Mouse (Mus musculus) MEL (cell line): Measurements from ENCODE around the gene Plk3. TPM values are rescaled to one million over a fixed set of nuclear protein-coding genes. Genes with fewer than 3 reads are reported as not detected.

Experiments used
- DNase-seq: peaks from one replicate; pipeline ENCODE4 v3.0.0; 2011; ENCODE audit warnings: low read depth, low spot score
- H3K27ac ChIP-seq: 2 replicates; pipeline ENCODE4 v1.5.1; 2012; ENCODE audit warnings: low read depth, mild to moderate bottlenecking, control low read depth, low read length, moderate library complexity; ENCODE audit not compliant: control insufficient read depth
- H3K27me3 ChIP-seq, 2 experiments: fragments of 150-350 bp in 1 of 2; sonication (generic) in 1 of 2; 2 replicates each; pipeline ENCODE4 v1.6.1; 2012; ENCODE audit warnings: low read length in 2 of 2, mild to moderate bottlenecking in 2 of 2, improper control_type of control experiment in 1 of 2, moderate library complexity in 1 of 2; ENCODE audit not compliant: insufficient read depth in 2 of 2, control insufficient read depth in 1 of 2
- H3K36me3 ChIP-seq, 2 experiments: 2 replicates each; pipeline ENCODE4 v1.6.1; 2012 to 2014; ENCODE audit warnings: low read length in 2 of 2, improper control_type of control experiment in 1 of 2, inconsistent platforms in 1 of 2, mild to moderate bottlenecking in 1 of 2; ENCODE audit not compliant: insufficient read depth in 2 of 2, control insufficient read depth in 1 of 2
- H3K4me1 ChIP-seq, 2 experiments: fragments of 150-350 bp in 1 of 2; sonication (generic) in 1 of 2; 2 replicates each; pipeline ENCODE4 v1.6.1; 2012; ENCODE audit warnings: low read length in 2 of 2, improper control_type of control experiment in 1 of 2, mild to moderate bottlenecking in 1 of 2; ENCODE audit not compliant: insufficient read depth in 2 of 2, control insufficient read depth in 1 of 2
- H3K4me3 ChIP-seq, 2 experiments: fragments of 150-350 bp in 1 of 2; sonication (generic) in 1 of 2; 2 replicates each; pipeline ENCODE4 v1.5.1; 2012; ENCODE audit warnings: low read depth in 2 of 2, low read length in 2 of 2, mild to moderate bottlenecking in 2 of 2, moderate library complexity in 2 of 2, control low read depth in 1 of 2, improper control_type of control experiment in 1 of 2; ENCODE audit not compliant: control insufficient read depth in 1 of 2, insufficient read depth in 1 of 2
- H3K79me2 ChIP-seq: 2 replicates; pipeline ENCODE4 v1.6.1; 2012; ENCODE audit warnings: mild to moderate bottlenecking, low read length, moderate library complexity; ENCODE audit not compliant: control insufficient read depth, poor library complexity, insufficient read depth
- H3K9ac ChIP-seq: 2 replicates; pipeline ENCODE4 v1.6.1; 2012; ENCODE audit warnings: low read depth, mild to moderate bottlenecking, control low read depth, low read length, moderate library complexity; ENCODE audit not compliant: control insufficient read depth, poor library complexity, severe bottlenecking
- H3K9me3 ChIP-seq: fragments of 150-350 bp; sonication (generic); replicated peaks from 2 replicates; pipeline ENCODE4 v1.6.1; 2012; ENCODE audit warnings: mild to moderate bottlenecking, low read length, improper control_type of control experiment, moderate library complexity; ENCODE audit not compliant: insufficient read depth
- CHD1 ChIP-seq: IDR thresholded peaks from 2 replicates; pipeline ENCODE4 v1.6.1; 2012; ENCODE audit warnings: low read depth, mild to moderate bottlenecking, inconsistent platforms, low read length, improper control_type of control experiment
- CTCF ChIP-seq, 3 experiments: IDR thresholded peaks in 2 of 3; conservative IDR thresholded peaks in 1 of 3; 2 replicates each; pipeline ENCODE4 v1.5.1; 2011 to 2012; ENCODE audit warnings: low read length in 3 of 3, low read depth in 2 of 3, mild to moderate bottlenecking in 2 of 3, improper control_type of control experiment in 1 of 3, inconsistent platforms in 1 of 3, mixed read lengths in 1 of 3, moderate library complexity in 1 of 3; ENCODE audit not compliant: control insufficient read depth in 1 of 3, insufficient read depth in 1 of 3, poor library complexity in 1 of 3, severe bottlenecking in 1 of 3
- E2F4 ChIP-seq: IDR thresholded peaks from 2 replicates; pipeline ENCODE4 v1.6.1; 2011; ENCODE audit warnings: low read depth, low read length, improper control_type of control experiment, borderline replicate concordance
- ELF1 ChIP-seq: IDR thresholded peaks from 2 replicates; pipeline ENCODE4 v1.6.1; 2014; ENCODE audit warnings: low read depth, mild to moderate bottlenecking, inconsistent platforms, low read length, improper control_type of control experiment, moderate library complexity
- GABPA ChIP-seq: IDR thresholded peaks from 2 replicates; pipeline ENCODE4 v1.6.1; 2012; ENCODE audit warnings: low read depth, mild to moderate bottlenecking, inconsistent platforms, low read length, improper control_type of control experiment, moderate library complexity
- GATA1 ChIP-seq: IDR thresholded peaks from 2 replicates; pipeline ENCODE4 v1.6.1; 2011; ENCODE audit warnings: low read depth, low read length, improper control_type of control experiment
- HCFC1 ChIP-seq: IDR thresholded peaks from 2 replicates; pipeline ENCODE4 v1.6.1; 2012; ENCODE audit warnings: low read depth, mild to moderate bottlenecking, inconsistent platforms, low read length, improper control_type of control experiment, moderate library complexity
- KAT2A ChIP-seq: conservative IDR thresholded peaks from 2 replicates; pipeline ENCODE4 v1.6.1; 2012; ENCODE audit warnings: low read depth, low read length, improper control_type of control experiment, inconsistent platforms
- NRF1 ChIP-seq: IDR thresholded peaks from 2 replicates; pipeline ENCODE4 v1.6.1; 2014; ENCODE audit warnings: low read depth, mild to moderate bottlenecking, inconsistent platforms, low read length, improper control_type of control experiment, moderate library complexity; ENCODE audit not compliant: poor library complexity, insufficient read depth, severe bottlenecking
- POLR2A ChIP-seq, 2 experiments: IDR thresholded peaks; 2 replicates each; pipeline ENCODE4 v1.6.1; 2011 to 2012; ENCODE audit warnings: low read length in 2 of 2, mild to moderate bottlenecking in 2 of 2, control low read depth in 1 of 2, improper control_type of control experiment in 1 of 2, low read depth in 1 of 2, moderate library complexity in 1 of 2; ENCODE audit not compliant: control insufficient read depth in 1 of 2, insufficient read depth in 1 of 2, poor library complexity in 1 of 2
- RAD21 ChIP-seq: IDR thresholded peaks from 2 replicates; pipeline ENCODE4 v1.6.1; 2011; ENCODE audit warnings: mild to moderate bottlenecking, low read depth, low read length, improper control_type of control experiment
- SIN3A ChIP-seq: IDR thresholded peaks from 2 replicates; pipeline ENCODE4 v1.6.1; 2012; ENCODE audit warnings: low read length, improper control_type of control experiment, inconsistent platforms
- SMC3 ChIP-seq: IDR thresholded peaks from 2 replicates; pipeline ENCODE4 v1.6.1; 2011; ENCODE audit warnings: low read depth, low read length, improper control_type of control experiment
- TBP ChIP-seq: IDR thresholded peaks from 2 replicates; pipeline ENCODE4 v1.8.0; 2011; ENCODE audit warnings: low read depth, low read length, improper control_type of control experiment
- TCF12 ChIP-seq: IDR thresholded peaks from 2 replicates; pipeline ENCODE4 v1.6.1; 2014; ENCODE audit warnings: low read depth, mild to moderate bottlenecking, inconsistent platforms, low read length, improper control_type of control experiment, moderate library complexity
- ZC3H11A ChIP-seq: IDR thresholded peaks from 2 replicates; pipeline ENCODE4 v1.6.1; 2012; ENCODE audit warnings: low read depth, mild to moderate bottlenecking, inconsistent platforms, low read length, improper control_type of control experiment
- ZKSCAN1 ChIP-seq: IDR thresholded peaks from 2 replicates; pipeline ENCODE4 v1.6.1; 2012; ENCODE audit warnings: low read depth, mild to moderate bottlenecking, inconsistent platforms, low read length, improper control_type of control experiment, moderate library complexity
- polyA plus RNA-seq, 2 experiments: library from polyadenylated mRNA; stranded (reverse) in 1 of 2; unstranded in 1 of 2; fragments of >175 nt in 1 of 2; fragments of >200 nt in 1 of 2; gene quantifications; 2 replicates each; pipeline versions ENCODE4 v1.2.1 to v1.2.4; 2012; ENCODE audit warnings: low replicate concordance in 2 of 2, low read depth in 1 of 2; ENCODE audit not compliant: insufficient read length in 2 of 2, insufficient read depth in 1 of 2, missing spikeins in 1 of 2
- total RNA-seq: library from RNA; depleted of rRNA; stranded (reverse); fragments of 300-350 nt; gene quantifications from 2 replicates; pipeline ENCODE4 v1.2.3, GENCODE M21; 2012

Plk3 gene
- total and polyA plus RNA-seq, 3 experiments = 5.3 to 13.8 TPM; not detected in 1

GRCm38 (mm10) chr4:117146176-117146575 is 12.4 kb upstream of the Plk3 start (continued):
- TF ChIP-seq ELF1 = no peak
- peak; percentile 78 for TF ChIP-seq SMC3
- no peak for TF ChIP-seq TCF12
- TF ChIP-seq RAD21 = peak; percentile 72

GRCm38 (mm10) chr4:117145248-117145647 is 11.5 kb upstream of the Plk3 start:
- Histone ChIP-seq H3K27ac (no peak overlapping the region), H3K27me3 (no peaks in the 10 kb centered on the region), H3K36me3 (no peaks in the 10 kb centered on the region), H3K4me1 (no peaks in the 10 kb centered on the region), H3K4me3 (no peak overlapping the region), H3K9ac (no peak overlapping the region), H3K9me3 (no peaks in the 10 kb centered on the region), H3K79me2 (no peaks in the 10 kb centered on the region)
- TF ChIP-seq GATA1 (no peak), KAT2A (no peak)
- no peak for DNase-seq

- Histone ChIP-seq H3K9ac (no peak overlapping the region), H3K9me3 (no peaks in the 10 kb centered on the region), H3K4me3 (no peak overlapping the region), H3K79me2 (no peaks in the 10 kb centered on the region; the same call in 1 of the 2 replicates), H3K4me1 (peaks cover 0 to 4% of the 10 kb centered on the region in 2 experiments; a peak in 1 of 4 replicates), H3K27me3 (no peaks in the 10 kb centered on the region), H3K27ac (no peak overlapping the region), H3K36me3 (no peaks in the 10 kb centered on the region)
- TF ChIP-seq GABPA (no peak), HCFC1 (no peak), POLR2A (IDR thresholded peaks at IDR 0.05; ENCODE audit: control insufficient read depth in 1 of 2, insufficient read depth in 1 of 2, low read depth in 1 of 2, low read length in 2 of 2, poor library complexity in 1 of 2) (no peak), ZKSCAN1 (no peak), GATA1 (no peak), ZC3H11A (no peak), TBP (no peak), NRF1 (no peak), CHD1 (no peak), E2F4 (no peak), SIN3A (no peak), CTCF (IDR thresholded peaks at IDR 0.05 in 2 of 3, conservative IDR thresholded peaks at IDR 0.05 in 1 of 3; ENCODE audit: control insufficient read depth in 1 of 3, insufficient read depth in 1 of 3, low read depth in 2 of 3, low read length in 3 of 3, poor library complexity in 1 of 3, severe bottlenecking in 1 of 3) (no peak)
- DNase-seq = no peak
These were observed 9.3 kb upstream of the Plk3 start for GRCm38 (mm10) chr4:117143023-117143422.
